In genomic region chr7:16312011-16312671, GRCm38 (mm10) we compare ENCODE assay signal across 7 mouse cellular contexts. TPM values are rescaled to one million over a fixed set of nuclear protein-coding genes. Genes with fewer than 3 reads are reported as not detected.
A peak's percentile ranks its signal among the peaks of the same experiment; 100 is the strongest.
DNase-seq lines count a peak whose midpoint lies in the region; ATAC-seq and TF ChIP-seq lines count a peak whose summit lies in the region.

No protein-coding gene starts in this region.

- ATAC-seq in hindbrain, embryonic 15.5 days (ENCODE audit: low FRiP score, low read depth) = no peak
- no peak for ATAC-seq in liver, embryonic 15.5 days (ENCODE audit: insufficient read depth)
- ATAC-seq in neural tube, embryonic 13.5 days (ENCODE audit: low read depth) = no peak
- no peak for ATAC-seq in frontal cortex, adult (ENCODE audit: low TSS enrichment)

- no peaks in the 10 kb centered on the region for H3K9me3 ChIP-seq in MEL (replicated peaks; ENCODE audit: insufficient read depth, low read length)
- no peaks in the 10 kb centered on the region for H3K9me3 ChIP-seq in hindbrain, embryonic 15.5 days
- H3K9me3 ChIP-seq in liver, embryonic 15.5 days (replicated peaks) = no peaks in the 10 kb centered on the region
- no peaks in the 10 kb centered on the region for H3K9me3 ChIP-seq in neural tube, embryonic 13.5 days

- peak; percentile 50 for DNase-seq in MEL (ENCODE audit: low read depth, low spot score)
- peak; percentile 68 for DNase-seq in gastrocnemius, adult 2 months

- 1% methylated on average over 45 of the region's 49 CpGs for WGBS in bone marrow, adult 2 months
- under 1% methylated on average over 38 of the region's 49 CpGs for WGBS in hindbrain, embryonic 15.5 days
- under 1% methylated on average over 49 of the region's 49 CpGs for WGBS in liver, embryonic 15.5 days (ENCODE audit: insufficient replicate concordance)
- WGBS in neural tube, embryonic 13.5 days = under 1% methylated on average over 49 of the region's 49 CpGs

- H3K27ac ChIP-seq in MEL (ENCODE audit: control insufficient read depth, low read depth, low read length) = peak overlapping the region; percentile 65
- H3K27ac ChIP-seq in bone marrow, adult 2 months (ENCODE audit: control insufficient read depth, insufficient read depth, low read depth, low read length, poor library complexity) = peak overlapping the region; percentile 94
- peak overlapping the region; percentile 100 for H3K27ac ChIP-seq in gastrocnemius, adult 2 months
- peak overlapping the region; percentile 71 for H3K27ac ChIP-seq in hindbrain, embryonic 15.5 days (replicated peaks)
- H3K27ac ChIP-seq in liver, embryonic 15.5 days (replicated peaks) = peak overlapping the region; percentile 97
- H3K27ac ChIP-seq in neural tube, embryonic 13.5 days (replicated peaks) = peak overlapping the region; percentile 97

- peak in 1 of 2 experiments; percentile 18; a peak in 1 of 4 replicates for TF ChIP-seq POLR2A in MEL (IDR thresholded peaks at IDR 0.05; ENCODE audit: control insufficient read depth in 1 of 2, insufficient read depth in 1 of 2, low read depth in 1 of 2, low read length in 2 of 2, poor library complexity in 1 of 2)
- TF ChIP-seq POLR2A in bone marrow, adult 2 months (IDR thresholded peaks at IDR 0.05; ENCODE audit: borderline replicate concordance, control insufficient read depth, low read depth, low read length) = no peak

- no peaks in the 10 kb centered on the region for H3K27me3 ChIP-seq in MEL (ENCODE audit: control insufficient read depth in 1 of 2, insufficient read depth in 2 of 2, low read length in 2 of 2)
- H3K27me3 ChIP-seq in hindbrain, embryonic 15.5 days = no peaks in the 10 kb centered on the region
- peaks cover 22% of the 10 kb centered on the region for H3K27me3 ChIP-seq in liver, embryonic 15.5 days
- no peaks in the 10 kb centered on the region for H3K27me3 ChIP-seq in neural tube, embryonic 13.5 days

- no peak for TF ChIP-seq EP300 in MEL (IDR thresholded peaks at IDR 0.05; ENCODE audit: low read depth in 1 of 2, low read length in 2 of 2)

- H3K36me3 ChIP-seq in MEL (ENCODE audit: control insufficient read depth in 1 of 2, insufficient read depth in 2 of 2, low read length in 2 of 2) = peaks cover 0 to 5% of the 10 kb centered on the region in 2 experiments; a peak in 2 of 4 replicates
- H3K36me3 ChIP-seq in hindbrain, embryonic 15.5 days = no peaks in the 10 kb centered on the region
- peaks cover 17% of the 10 kb centered on the region for H3K36me3 ChIP-seq in liver, embryonic 15.5 days (replicated peaks)
- peaks cover 7% of the 10 kb centered on the region for H3K36me3 ChIP-seq in neural tube, embryonic 13.5 days

- H3K4me3 ChIP-seq in MEL (ENCODE audit: control insufficient read depth in 1 of 2, insufficient read depth in 1 of 2, low read depth in 2 of 2, low read length in 2 of 2) = peak overlapping the region; percentile 65 to 87
- H3K4me3 ChIP-seq in bone marrow, adult 2 months (replicated peaks; ENCODE audit: control insufficient read depth, low read depth, low read length) = peak overlapping the region; percentile 79
- peak overlapping the region; percentile 84 for H3K4me3 ChIP-seq in gastrocnemius, adult 2 months
- H3K4me3 ChIP-seq in hindbrain, embryonic 15.5 days = peak overlapping the region; percentile 60
- H3K4me3 ChIP-seq in liver, embryonic 15.5 days (replicated peaks) = peak overlapping the region; percentile 92
- H3K4me3 ChIP-seq in neural tube, embryonic 13.5 days = peak overlapping the region; percentile 69

- peaks cover 14% of the 10 kb centered on the region for H3K79me2 ChIP-seq in MEL (ENCODE audit: control insufficient read depth, insufficient read depth, low read length, poor library complexity)

- no peak for TF ChIP-seq CTCF in MEL (IDR thresholded peaks at IDR 0.05 in 2 of 3, conservative IDR thresholded peaks at IDR 0.05 in 1 of 3; ENCODE audit: control insufficient read depth in 1 of 3, insufficient read depth in 1 of 3, low read depth in 2 of 3, low read length in 3 of 3, poor library complexity in 1 of 3, severe bottlenecking in 1 of 3)
- no peak for TF ChIP-seq CTCF in bone marrow, adult 2 months (IDR thresholded peaks at IDR 0.05; ENCODE audit: control insufficient read depth, insufficient read depth, low read length)
- no peak for TF ChIP-seq CTCF in gastrocnemius, adult 2 months (IDR thresholded peaks at IDR 0.05)

- peak overlapping the region; percentile 99 for H3K4me2 ChIP-seq in hindbrain, embryonic 15.5 days
- peak overlapping the region; percentile 100 for H3K4me2 ChIP-seq in liver, embryonic 15.5 days
- peak overlapping the region; percentile 96 for H3K4me2 ChIP-seq in neural tube, embryonic 13.5 days

- intact Hi-C loops in gastrocnemius, adult 2 months (cut with DNase I) = no loop called here

- TF ChIP-seq RAD21 in MEL (IDR thresholded peaks at IDR 0.05; ENCODE audit: low read depth, low read length) = no peak

- peak overlapping the region; percentile 88 for H3K9ac ChIP-seq in MEL (ENCODE audit: control insufficient read depth, low read depth, low read length, poor library complexity, severe bottlenecking)
- peak overlapping the region; percentile 73 for H3K9ac ChIP-seq in hindbrain, embryonic 15.5 days
- H3K9ac ChIP-seq in liver, embryonic 15.5 days = peak overlapping the region; percentile 97
- H3K9ac ChIP-seq in neural tube, embryonic 13.5 days = peak overlapping the region; percentile 93

- H3K4me1 ChIP-seq in MEL (ENCODE audit: control insufficient read depth in 1 of 2, insufficient read depth in 2 of 2, low read length in 2 of 2) = peaks cover 4 to 15% of the 10 kb centered on the region in 2 experiments; a peak in 3 of 4 replicates
- peaks cover 10% of the 10 kb centered on the region for H3K4me1 ChIP-seq in bone marrow, adult 2 months (ENCODE audit: control insufficient read depth, insufficient read depth, low read length)
- H3K4me1 ChIP-seq in hindbrain, embryonic 15.5 days (replicated peaks) = peaks cover 58% of the 10 kb centered on the region
- peaks cover 79% of the 10 kb centered on the region for H3K4me1 ChIP-seq in liver, embryonic 15.5 days (replicated peaks)
- peaks cover 63% of the 10 kb centered on the region for H3K4me1 ChIP-seq in neural tube, embryonic 13.5 days (replicated peaks)

TF ChIP-seq in MEL, 35 proteins besides CTCF, POLR2A, EP300 and RAD21:
- TF ChIP-seq UBTF (IDR thresholded peaks at IDR 0.05; ENCODE audit: borderline replicate concordance, insufficient read depth, low read depth, low read length) (0 out of 2 replicates have a peak, but pooled peaks have one; percentile 52), ELF1 (IDR thresholded peaks at IDR 0.05; ENCODE audit: low read depth, low read length) (no peak), MXI1 (IDR thresholded peaks at IDR 0.05; ENCODE audit: low read depth, low read length) (peak; percentile 43; the same call in 1 of the 2 replicates)

RNA-seq across cellular contexts. Expression of gene Bbc3, which starts 3.9 kb away (rescaled TPM):
- 2.9 and 4.4 TPM in 2 replicates for total RNA-seq in MEL (2012; rRNA removed)
- polyA plus RNA-seq in MEL (2012; ENCODE audit: insufficient read depth in 1 of 2, insufficient read length in 2 of 2, low read depth in 1 of 2, low replicate concordance in 2 of 2, missing spikeins in 1 of 2) = 1 to 10 TPM in 1 of 2 experiments, not detected in 1; 9.3 TPM
- 4.4 and 9.2 TPM in 2 replicates for polyA plus RNA-seq in bone marrow, adult 2 months (2011; ENCODE audit: insufficient read depth, insufficient read length, low replicate concordance, missing spikeins)
- total RNA-seq in gastrocnemius, adult 2 months (2021) = 1 to 10 TPM; 1.4 to 2.9 TPM
- 28.9 and 31.7 TPM in 2 replicates for polyA plus RNA-seq in hindbrain, embryonic 15.5 days (2015; fragmentation: Nextera tagmentation; extraction: Ambion mirVana)
- 4.1 and 5.9 TPM in 2 replicates for polyA plus RNA-seq in liver, embryonic 15.5 days (2015; fragmentation: Nextera tagmentation; extraction: Ambion mirVana)
- 22.4 and 22.8 TPM in 2 replicates for polyA plus RNA-seq in neural tube, embryonic 13.5 days (2015; fragmentation: Nextera tagmentation; extraction: Ambion mirVana)

RNA-seq across cellular contexts. Expression of gene Ccdc9, which starts 25.5 kb away (rescaled TPM):
- 57.4 and 63.6 TPM in 2 replicates for total RNA-seq in MEL (2012; rRNA removed)
- 10 to 100 TPM in 1 of 2 experiments, not detected in 1; 97.1 TPM for polyA plus RNA-seq in MEL (2012; ENCODE audit: insufficient read depth in 1 of 2, insufficient read length in 2 of 2, low read depth in 1 of 2, low replicate concordance in 2 of 2, missing spikeins in 1 of 2)
- polyA plus RNA-seq in bone marrow, adult 2 months (2011; ENCODE audit: insufficient read depth, insufficient read length, low replicate concordance, missing spikeins) = 108 and 194 TPM in 2 replicates
- 10 to 100 TPM; 41.0 to 42.1 TPM for total RNA-seq in gastrocnemius, adult 2 months (2021)
- polyA plus RNA-seq in hindbrain, embryonic 15.5 days (2015; fragmentation: Nextera tagmentation; extraction: Ambion mirVana) = 29.3 and 29.6 TPM in 2 replicates
- polyA plus RNA-seq in liver, embryonic 15.5 days (2015; fragmentation: Nextera tagmentation; extraction: Ambion mirVana) = 10.3 and 12.3 TPM in 2 replicates
- 31.2 and 35.4 TPM in 2 replicates for polyA plus RNA-seq in neural tube, embryonic 13.5 days (2015; fragmentation: Nextera tagmentation; extraction: Ambion mirVana)

RNA-seq across cellular contexts. Expression of gene Inafm1, which starts 38.7 kb away (rescaled TPM):
- total RNA-seq in MEL (2012; rRNA removed) = 38.0 and 50.7 TPM in 2 replicates
- 10 to 100 TPM in 1 of 2 experiments, not detected in 1; 87.6 TPM for polyA plus RNA-seq in MEL (2012; ENCODE audit: insufficient read depth in 1 of 2, insufficient read length in 2 of 2, low read depth in 1 of 2, low replicate concordance in 2 of 2, missing spikeins in 1 of 2)
- 19.8 and 23.6 TPM in 2 replicates for polyA plus RNA-seq in bone marrow, adult 2 months (2011; ENCODE audit: insufficient read depth, insufficient read length, low replicate concordance, missing spikeins)
- 10 to 100 TPM; 15.7 to 15.8 TPM for total RNA-seq in gastrocnemius, adult 2 months (2021)
- 52.2 and 58.4 TPM in 2 replicates for polyA plus RNA-seq in hindbrain, embryonic 15.5 days (2015; fragmentation: Nextera tagmentation; extraction: Ambion mirVana)
- 4.4 and 5.4 TPM in 2 replicates for polyA plus RNA-seq in liver, embryonic 15.5 days (2015; fragmentation: Nextera tagmentation; extraction: Ambion mirVana)
- polyA plus RNA-seq in neural tube, embryonic 13.5 days (2015; fragmentation: Nextera tagmentation; extraction: Ambion mirVana) = 30.0 and 39.3 TPM in 2 replicates

RNA-seq across cellular contexts. Expression of gene C5ar1, which starts 52.8 kb away (rescaled TPM):
- not detected in 2 replicates for total RNA-seq in MEL (2012; rRNA removed)
- polyA plus RNA-seq in MEL (2012; ENCODE audit: insufficient read depth in 1 of 2, insufficient read length in 2 of 2, low read depth in 1 of 2, low replicate concordance in 2 of 2, missing spikeins in 1 of 2) = not detected
- polyA plus RNA-seq in bone marrow, adult 2 months (2011; ENCODE audit: insufficient read depth, insufficient read length, low replicate concordance, missing spikeins) = 9.0 and 17.2 TPM in 2 replicates
- 1 to 10 TPM; 1.6 to 2.4 TPM for total RNA-seq in gastrocnemius, adult 2 months (2021)
- 2.2 and 2.7 TPM in 2 replicates for polyA plus RNA-seq in hindbrain, embryonic 15.5 days (2015; fragmentation: Nextera tagmentation; extraction: Ambion mirVana)
- 3.5 and 3.6 TPM in 2 replicates for polyA plus RNA-seq in liver, embryonic 15.5 days (2015; fragmentation: Nextera tagmentation; extraction: Ambion mirVana)
- 2.3 and 2.8 TPM in 2 replicates for polyA plus RNA-seq in neural tube, embryonic 13.5 days (2015; fragmentation: Nextera tagmentation; extraction: Ambion mirVana)
